Mouse (Mus musculus) bone marrow macrophage, adult 2 months (primary cell): ENCODE measurements around the gene Abca4. TPM values are rescaled to one million over a fixed set of nuclear protein-coding genes. Genes with fewer than 3 reads are reported as not detected.
A peak's percentile ranks its signal among the peaks of the same experiment; 100 is the strongest.

Experiments used
- H3K27ac ChIP-seq: 2 replicates; pipeline ENCODE4 v1.5.1; 2012; ENCODE audit warnings: low read depth, low read length; ENCODE audit not compliant: insufficient read depth
- H3K4me1 ChIP-seq: 2 replicates; pipeline ENCODE4 v1.6.1; 2012; ENCODE audit warnings: low read length; ENCODE audit not compliant: control insufficient read depth, insufficient read depth
- H3K4me3 ChIP-seq: 2 replicates; pipeline ENCODE4 v1.5.1; 2012; ENCODE audit warnings: mild to moderate bottlenecking, low read length, moderate library complexity; ENCODE audit not compliant: insufficient read depth
- CTCF ChIP-seq: IDR thresholded peaks from 2 replicates; pipeline ENCODE4 v1.5.1; 2012; ENCODE audit warnings: low read depth, mild to moderate bottlenecking, low read length, moderate library complexity
- POLR2A ChIP-seq: IDR thresholded peaks from 2 replicates; pipeline ENCODE4 v1.6.1; 2012; ENCODE audit warnings: mild to moderate bottlenecking, low read depth, low read length, borderline replicate concordance
- polyA plus RNA-seq: library from polyadenylated mRNA; stranded (reverse); fragments of >200 nt; gene quantifications from 2 replicates; pipeline ENCODE4 v1.2.4, GENCODE M21; 2012; ENCODE audit not compliant: missing spikeins, insufficient read depth, insufficient read length

Abca4 gene
- polyA plus RNA-seq, 1 experiment = not detected

- TF ChIP-seq POLR2A = no peak
- TF ChIP-seq CTCF = no peak
- Histone ChIP-seq H3K4me1 (peaks cover 13% of the 10 kb centered on the region), H3K27ac (no peak overlapping the region), H3K4me3 (no peak overlapping the region)
These were observed 108.2 kb downstream of the Abca4 start for GRCm38 (mm10) chr3:122152431-122152830.

DNA sequence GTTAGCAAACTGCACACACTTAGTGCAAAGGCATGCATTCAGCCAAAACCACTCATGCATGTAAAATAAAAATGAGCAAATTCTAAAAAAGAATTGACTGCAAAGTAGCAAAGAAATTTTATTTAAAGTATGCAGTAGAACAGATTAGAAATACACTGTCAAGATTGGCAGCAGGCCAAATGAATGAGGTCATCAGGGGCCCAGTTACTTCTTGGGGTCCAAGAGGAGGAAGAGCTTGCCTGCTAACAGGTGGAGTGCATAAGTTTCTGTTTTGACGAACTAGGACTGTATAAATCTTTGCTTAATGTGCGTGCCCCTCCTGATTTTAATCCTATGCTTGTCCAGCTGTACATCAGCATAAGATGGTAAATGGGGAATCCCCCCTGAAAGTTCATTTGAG lies 109.8 kb downstream of the Abca4 start:
- no peak overlapping the region for H3K4me3 ChIP-seq

GRCm38 (mm10) chr3:122159447-122159846 lies 115.2 kb downstream of the Abca4 start:
- TF ChIP-seq POLR2A (no peak), CTCF (no peak)
- peaks cover 3% of the 10 kb centered on the region for H3K4me1 ChIP-seq
- H3K4me3 ChIP-seq = no peak overlapping the region
- no peak overlapping the region for H3K27ac ChIP-seq

More for the DNA sequence above, 109.8 kb downstream of the Abca4 start:
- Histone ChIP-seq H3K27ac (no peak overlapping the region), H3K4me1 (peaks cover 13% of the 10 kb centered on the region)
- no peak for TF ChIP-seq CTCF
- TF ChIP-seq POLR2A = no peak

- no peak overlapping the region for H3K27ac ChIP-seq
- H3K4me3 ChIP-seq = no peak overlapping the region
- TF ChIP-seq POLR2A = no peak
- TF ChIP-seq CTCF = peak; percentile 91
- H3K4me1 ChIP-seq = no peaks in the 10 kb centered on the region
These were observed 125.5 kb downstream of the Abca4 start for GRCm38 (mm10) chr3:122169616-122170178.

GRCm38 (mm10) chr3:122170621-122171309 lies 126.5 kb downstream of the Abca4 start:
- H3K27ac ChIP-seq = no peak overlapping the region
- no peaks in the 10 kb centered on the region for H3K4me1 ChIP-seq
- no peak overlapping the region for H3K4me3 ChIP-seq
- no peak for TF ChIP-seq POLR2A
- no peak for TF ChIP-seq CTCF

GRCm38 (mm10) chr3:122173526-122174150 lies 129.4 kb downstream of the Abca4 start:
- TF ChIP-seq POLR2A = no peak
- no peak for TF ChIP-seq CTCF
- H3K4me1 ChIP-seq = no peaks in the 10 kb centered on the region
- H3K4me3 ChIP-seq = no peak overlapping the region
- H3K27ac ChIP-seq = no peak overlapping the region

DNA sequence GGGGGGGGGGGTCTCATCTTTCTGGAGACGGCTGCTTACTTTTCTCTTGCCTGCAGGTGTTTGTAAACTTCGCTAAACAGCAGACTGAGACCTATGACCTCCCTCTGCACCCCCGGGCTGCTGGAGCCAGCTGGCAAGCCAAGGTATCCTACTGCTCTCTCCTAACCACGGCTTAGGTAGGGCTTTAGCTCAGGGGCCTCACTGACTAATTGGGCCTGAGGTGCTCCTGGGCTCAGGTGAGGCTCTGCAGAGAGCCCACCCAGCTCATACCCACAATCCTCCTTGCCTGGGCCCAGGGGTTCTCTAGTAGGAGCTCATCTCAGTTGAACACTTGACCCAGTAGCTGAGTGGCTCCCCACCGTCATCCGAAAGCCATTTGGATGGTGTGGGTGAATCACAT lies 131.8 kb downstream of the Abca4 start:
- Histone ChIP-seq H3K27ac (no peak overlapping the region), H3K4me1 (no peaks in the 10 kb centered on the region), H3K4me3 (no peak overlapping the region)
- TF ChIP-seq CTCF (no peak), POLR2A (no peak)

- H3K27ac ChIP-seq = no peak overlapping the region
- TF ChIP-seq CTCF (no peak), POLR2A (no peak)
- H3K4me1 ChIP-seq = no peaks in the 10 kb centered on the region
- H3K4me3 ChIP-seq = no peak overlapping the region
These were observed 132.6 kb downstream of the Abca4 start for GRCm38 (mm10) chr3:122176706-122177390.

GRCm38 (mm10) chr3:122184109-122184508 lies 139.9 kb downstream of the Abca4 start:
- TF ChIP-seq CTCF (no peak), POLR2A (no peak)
- Histone ChIP-seq H3K4me3 (no peak overlapping the region), H3K4me1 (peaks cover 9% of the 10 kb centered on the region), H3K27ac (no peak overlapping the region)

- Histone ChIP-seq H3K4me3 (no peak overlapping the region), H3K4me1 (peaks cover 9% of the 10 kb centered on the region), H3K27ac (no peak overlapping the region)
- TF ChIP-seq CTCF = no peak
- TF ChIP-seq POLR2A = no peak
These were observed 142.7 kb downstream of the Abca4 start for GRCm38 (mm10) chr3:122186975-122187374.
